Mouse (Mus musculus) right cerebral cortex, adult 18-20 months (tissue): ENCODE measurements around the gene Mrpl49.
"Not testable (repeated sequence)": the region's sequence is repeated elsewhere in the genome, so short reads cannot be mapped to it uniquely, and the experiment has no call there.

Experiments
- DNase-seq: peaks from one replicate; pipeline ENCODE4 v3.0.0; 2022; ENCODE audit warnings: mixed read lengths

The Mrpl49 gene

DNA sequence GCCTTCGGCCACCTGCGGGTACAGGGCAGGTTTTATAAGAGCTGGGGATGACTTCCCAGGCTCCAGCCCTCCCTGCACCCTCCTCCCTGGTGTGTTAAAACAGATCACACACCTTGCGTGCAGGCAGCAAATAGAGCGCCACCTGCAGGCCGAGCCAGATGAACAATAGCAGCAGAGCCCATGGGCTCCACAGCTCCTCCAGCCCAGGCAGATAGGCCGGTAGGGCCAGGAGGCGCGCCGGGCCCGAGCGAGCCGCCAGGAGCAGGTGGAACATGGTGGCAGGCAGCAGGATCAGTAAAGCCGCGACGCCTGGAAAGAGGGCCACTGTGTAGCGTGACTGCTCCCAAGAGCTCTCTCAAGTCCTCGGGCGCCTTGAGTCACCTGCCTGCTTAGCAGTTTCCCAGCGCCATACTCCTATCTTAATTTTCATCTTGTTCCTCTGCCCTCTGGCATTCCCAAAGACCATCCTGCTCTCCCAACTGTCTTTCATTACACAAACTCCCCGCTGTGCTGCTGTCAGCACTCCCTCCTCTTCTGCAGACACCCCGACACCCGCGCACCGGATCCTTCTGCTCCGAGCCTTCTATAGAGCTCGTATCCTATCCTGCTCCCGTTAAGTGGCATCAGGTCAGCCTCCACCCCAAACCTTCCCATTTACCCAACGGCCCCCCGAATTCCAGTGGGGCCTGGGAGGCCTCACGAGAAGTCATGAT is 9.6 kb upstream of the Mrpl49 start:
- peak; percentile 85 for DNase-seq

- DNase-seq: no peak
Measured at GRCm38 (mm10) chr19:6066571-6066970, 9.0 kb upstream of the Mrpl49 start.

GRCm38 (mm10) chr19:6063081-6063480 is 5.5 kb upstream of the Mrpl49 start:
- DNase-seq: no peak

GRCm38 (mm10) chr19:6062418-6062817 is 4.8 kb upstream of the Mrpl49 start:
- no peak for DNase-seq

DNA sequence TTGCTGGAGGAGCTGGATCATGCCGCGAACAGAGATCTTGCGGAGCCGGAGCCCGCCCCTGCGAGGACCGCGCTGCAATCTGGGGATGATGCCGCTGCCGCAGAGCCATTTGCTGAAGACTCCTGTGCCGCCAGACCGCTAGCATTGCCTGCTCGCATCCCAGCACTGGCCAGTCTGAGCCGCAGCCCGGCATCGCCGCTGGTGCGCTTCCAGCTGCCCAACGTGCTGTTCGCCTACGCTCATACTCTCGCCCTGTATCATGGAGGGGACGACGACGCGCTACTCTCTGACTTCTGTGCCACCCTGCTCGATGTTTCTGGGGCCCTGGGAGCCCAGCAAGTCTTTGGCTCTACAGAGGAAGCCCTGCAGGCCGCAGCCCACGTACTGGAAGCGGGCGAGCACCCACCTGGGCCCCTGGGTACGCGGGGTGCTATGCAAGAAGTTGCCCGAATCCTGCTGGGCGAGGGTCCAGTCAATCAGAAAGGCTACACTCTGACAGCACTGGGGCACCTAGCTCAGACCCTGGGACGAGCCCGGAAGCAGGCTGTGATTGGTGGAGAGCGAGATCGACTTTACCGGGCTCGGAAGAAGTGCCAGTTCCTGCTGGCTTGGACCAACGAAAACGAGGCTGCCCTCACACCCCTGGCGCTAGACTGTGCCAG is 4.2 kb upstream of the Mrpl49 start:
- peak; percentile 32 for DNase-seq

- DNase-seq: peak; percentile 96
Measured at GRCm38 (mm10) chr19:6061021-6061533, 3.5 kb upstream of the Mrpl49 start, which contains the start of gene Znhit2. Gene Znhit2, plus strand, starts transcription at chr19:6061192.

DNA sequence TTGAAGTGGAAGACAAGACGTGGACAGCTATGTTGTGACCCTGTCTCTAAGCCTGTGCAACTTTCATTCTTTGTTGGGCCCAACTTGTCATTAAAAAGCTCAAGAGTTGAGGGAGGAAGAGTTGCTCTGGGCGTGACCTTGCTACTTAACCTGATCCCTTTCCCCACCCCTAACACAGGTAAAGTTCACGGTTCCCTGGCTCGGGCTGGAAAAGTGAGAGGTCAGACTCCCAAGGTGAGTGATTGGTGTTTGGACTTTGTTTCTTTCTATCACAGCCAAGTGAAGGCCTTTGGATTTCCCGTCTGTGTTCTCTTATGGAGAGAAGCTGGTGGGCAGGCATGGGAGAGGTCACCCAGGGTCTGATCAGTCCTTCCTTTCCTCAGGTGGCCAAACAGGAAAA is 1.4 kb upstream of the Mrpl49 start:
- no peak for DNase-seq

DNA sequence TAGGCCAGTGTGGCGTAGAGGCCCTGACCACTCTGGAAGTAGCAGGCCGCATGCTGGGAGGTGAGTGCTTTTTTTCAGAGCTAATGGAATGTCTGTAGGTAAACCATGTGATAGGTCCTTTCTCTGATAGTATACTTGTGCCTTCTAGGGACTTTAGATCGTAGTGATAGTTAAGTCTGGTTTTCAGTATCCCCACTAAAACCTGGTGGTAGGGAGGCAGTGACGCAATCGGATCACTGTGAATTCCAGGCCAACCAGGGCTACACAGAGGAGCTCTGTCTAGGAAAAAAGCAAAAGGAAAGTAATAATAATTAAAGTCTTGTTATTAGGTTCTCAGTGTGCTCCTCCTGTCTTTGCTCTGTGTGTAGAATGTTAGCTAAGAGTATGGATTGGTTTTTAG is 928 bp upstream of the Mrpl49 start:
- DNase-seq: no peak

GRCm38 (mm10) chr19:6056696-6057095 is 889 bp downstream of the Mrpl49 start:
- no peak for DNase-seq

- no peak for DNase-seq
Measured at GRCm38 (mm10) chr19:6054296-6054695, 3.3 kb downstream of the Mrpl49 start.

DNA sequence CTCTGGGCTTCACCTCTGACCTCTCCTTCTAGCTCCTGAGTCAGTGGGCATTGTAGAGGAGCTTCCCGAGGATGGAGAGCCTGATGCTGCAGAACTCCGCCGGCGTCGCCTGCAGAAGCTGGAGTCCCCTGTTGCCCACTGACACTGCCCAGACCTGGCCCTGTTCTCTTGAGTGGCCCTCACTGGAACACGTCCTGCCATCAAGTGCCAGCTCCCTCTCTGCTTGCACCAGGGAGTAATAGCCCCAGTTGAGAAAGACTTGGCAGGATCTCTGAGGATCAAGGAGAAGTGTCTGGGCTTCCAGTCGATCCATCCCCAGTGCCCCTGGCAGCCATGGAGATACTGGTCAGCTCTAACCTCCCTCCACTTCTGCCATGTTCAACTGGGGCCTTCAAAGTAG is 5.1 kb downstream of the Mrpl49 start:
- DNase-seq: no peak

GRCm38 (mm10) chr19:6048681-6049410 is 8.7 kb downstream of the Mrpl49 start:
- no peak for DNase-seq

DNA sequence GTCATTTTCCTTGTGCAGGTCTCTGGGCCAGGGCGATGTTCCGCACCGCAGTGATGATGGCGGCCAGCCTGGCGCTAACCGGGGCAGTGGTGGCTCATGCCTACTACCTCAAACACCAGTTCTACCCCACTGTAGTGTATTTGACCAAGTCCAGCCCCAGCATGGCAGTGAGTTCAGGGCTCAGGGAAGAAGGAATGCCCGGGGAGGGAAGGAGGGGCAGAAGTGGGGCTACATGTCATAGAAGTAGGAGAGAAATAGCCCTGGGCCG is 9.8 kb downstream of the Mrpl49 start:
- no peak for DNase-seq

DNA sequence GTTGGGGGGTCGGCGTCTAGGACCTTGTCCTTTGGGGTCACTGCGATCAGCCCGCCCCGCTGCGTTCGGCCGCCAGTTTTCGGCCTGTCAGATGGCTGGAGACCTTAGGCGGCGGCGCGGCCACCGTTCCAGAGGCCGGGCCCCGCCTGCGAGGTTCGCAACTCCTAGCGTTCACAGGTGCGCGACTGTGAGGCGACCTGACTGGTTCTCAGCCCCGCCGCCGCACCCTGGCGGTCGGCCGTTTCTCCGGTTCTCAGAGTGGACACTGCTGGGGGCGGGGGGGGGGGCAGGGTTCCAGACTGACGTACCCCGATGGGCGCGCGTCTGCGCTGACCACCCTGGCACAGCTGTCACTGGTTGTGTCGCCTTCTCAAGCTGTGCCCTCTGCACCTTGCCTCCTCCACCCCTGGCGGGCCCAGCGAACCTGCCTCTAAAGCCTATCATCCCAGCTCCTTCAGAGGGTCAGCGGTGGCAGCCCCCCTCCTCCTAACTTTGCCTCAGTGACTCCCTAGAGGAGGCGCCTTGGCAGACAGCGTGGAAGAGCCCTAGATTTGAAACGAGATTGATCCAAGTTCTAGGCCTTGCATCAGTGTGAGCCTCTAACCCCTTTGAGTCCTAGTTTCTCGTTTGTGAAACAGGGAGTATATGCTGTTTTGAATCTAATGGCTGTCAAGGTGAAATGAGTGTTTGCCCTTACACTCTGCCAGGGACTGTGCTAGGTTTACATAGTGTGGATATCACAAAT is 10.3 kb downstream of the Mrpl49 start:
- DNase-seq: no peak

- peak; percentile 95 for DNase-seq
Measured at GRCm38 (mm10) chr19:6046294-6047153, 11.1 kb downstream of the Mrpl49 start, which contains the start of gene Syvn1. Gene Syvn1, plus strand, starts transcription at chr19:6046576.

DNA sequence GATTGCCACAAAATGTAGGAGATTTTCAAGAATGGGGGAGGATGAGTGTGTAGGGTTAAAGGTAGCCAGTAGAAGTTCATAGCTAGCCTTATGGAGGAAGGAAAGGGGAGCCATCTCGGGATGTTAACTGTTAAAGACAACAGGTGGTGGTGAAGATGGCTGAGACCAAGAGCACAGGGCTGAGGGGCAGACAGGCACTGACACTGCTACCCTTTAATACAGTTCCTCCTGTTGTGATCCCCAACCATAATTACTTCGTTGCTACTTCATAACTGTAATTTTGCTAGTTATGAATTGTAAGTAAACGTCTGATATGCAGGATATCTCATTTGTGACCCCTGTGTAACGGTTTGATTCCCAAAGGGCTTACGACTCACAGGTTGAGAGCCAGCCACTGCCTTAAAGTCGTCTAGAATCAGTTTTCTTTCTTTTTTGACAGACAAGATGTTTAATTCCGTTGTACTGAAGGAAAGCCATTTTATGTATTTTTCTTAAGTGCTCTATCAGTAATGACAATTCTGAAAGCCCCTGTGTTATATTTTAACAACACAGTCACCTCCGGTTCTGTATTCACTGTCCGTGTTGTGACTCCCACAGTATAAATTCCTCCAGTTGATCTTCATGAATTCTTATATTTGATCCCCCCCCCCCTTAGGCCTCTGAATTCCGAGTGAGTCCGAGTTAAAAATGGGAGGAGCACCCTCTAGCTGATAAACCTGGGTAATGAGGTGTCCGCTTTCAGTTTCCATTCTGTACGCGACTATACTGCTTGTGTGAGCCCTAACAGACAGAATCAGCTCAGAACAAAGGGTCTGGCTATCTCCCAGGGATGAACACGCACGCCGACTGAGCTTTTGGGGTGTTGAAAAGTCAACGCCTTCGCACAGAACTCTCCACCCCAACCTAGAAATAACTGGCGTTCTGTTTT is 12.0 kb downstream of the Mrpl49 start:
- DNase-seq: no peak

DNA sequence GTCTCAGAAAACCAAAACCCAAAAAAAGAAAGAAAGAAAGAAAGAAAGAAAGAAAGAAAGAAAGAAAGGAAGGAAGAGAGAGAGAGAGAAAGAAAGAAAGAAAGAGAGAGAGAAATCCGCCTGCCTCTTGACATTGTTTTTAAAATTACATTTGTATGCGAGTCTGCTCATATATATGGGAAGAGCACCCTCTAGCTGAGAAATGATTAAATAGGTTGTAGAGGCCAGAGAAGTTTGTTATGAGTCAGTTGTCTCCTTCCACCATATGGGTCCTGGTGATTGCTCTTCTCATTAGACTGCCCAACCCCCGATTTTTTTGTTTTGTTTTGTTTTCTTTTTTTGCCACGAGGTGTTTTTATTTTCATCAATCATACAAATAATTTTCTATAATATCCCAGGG is 13.5 kb downstream of the Mrpl49 start:
- not testable (repeated sequence) for DNase-seq

DNA sequence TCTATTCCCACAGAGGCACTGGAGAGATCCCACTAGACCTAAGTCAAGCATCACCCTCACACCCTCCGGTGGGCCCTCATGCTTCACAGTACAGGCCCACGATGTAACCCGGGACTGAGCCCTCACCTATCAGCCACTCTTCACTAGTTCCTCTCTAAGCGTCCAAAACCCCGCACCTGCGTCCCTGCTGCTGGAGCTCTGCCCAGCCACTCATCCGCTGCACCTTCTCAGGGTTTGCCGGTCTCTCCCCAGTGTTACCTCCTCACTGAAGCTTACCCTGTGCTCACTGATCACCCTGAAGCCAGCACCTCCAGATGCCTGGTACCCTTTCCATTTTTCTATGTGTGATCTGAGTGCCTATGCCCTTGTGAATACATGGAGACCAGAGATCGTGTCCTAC is 15.3 kb downstream of the Mrpl49 start:
- DNase-seq: no peak

DNA sequence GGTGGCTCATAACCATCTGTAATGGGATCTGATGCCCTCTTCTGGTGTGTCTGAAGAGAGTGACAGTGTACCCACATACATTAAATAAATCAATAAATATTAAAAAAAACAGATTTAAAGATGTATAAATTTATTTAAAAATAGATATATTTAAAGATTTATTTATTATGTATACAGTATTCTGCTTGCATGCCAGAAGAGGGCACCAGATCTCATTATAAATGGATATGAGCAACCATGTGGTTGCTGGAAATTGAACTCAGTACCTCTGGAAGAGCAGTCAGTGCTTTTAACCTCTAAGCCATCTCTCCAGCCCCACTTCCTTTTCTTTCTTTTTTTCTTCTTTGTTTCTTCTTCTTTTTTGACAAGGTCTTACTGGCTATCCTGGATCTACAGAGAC is 17.6 kb downstream of the Mrpl49 start:
- DNase-seq: no peak

DNA sequence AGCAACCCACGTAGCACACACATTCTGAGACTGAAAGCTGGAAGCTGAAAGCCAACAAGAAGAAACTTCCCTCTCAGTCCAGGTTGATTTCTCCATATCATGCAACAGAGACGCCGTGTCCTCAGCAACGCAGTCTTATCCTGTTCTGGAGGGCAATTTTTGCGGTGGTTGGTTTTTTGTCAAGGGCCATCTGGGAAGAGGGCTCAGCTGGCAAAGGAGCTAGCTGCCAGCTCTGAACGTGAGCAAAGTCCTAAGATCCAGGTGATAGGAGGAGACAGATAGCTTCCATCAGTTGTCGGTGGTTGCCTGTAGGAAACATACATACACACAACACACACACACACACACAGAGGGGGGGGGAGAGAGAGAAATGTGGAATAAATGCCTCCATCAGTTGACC is 19.3 kb downstream of the Mrpl49 start:
- no peak for DNase-seq

DNA sequence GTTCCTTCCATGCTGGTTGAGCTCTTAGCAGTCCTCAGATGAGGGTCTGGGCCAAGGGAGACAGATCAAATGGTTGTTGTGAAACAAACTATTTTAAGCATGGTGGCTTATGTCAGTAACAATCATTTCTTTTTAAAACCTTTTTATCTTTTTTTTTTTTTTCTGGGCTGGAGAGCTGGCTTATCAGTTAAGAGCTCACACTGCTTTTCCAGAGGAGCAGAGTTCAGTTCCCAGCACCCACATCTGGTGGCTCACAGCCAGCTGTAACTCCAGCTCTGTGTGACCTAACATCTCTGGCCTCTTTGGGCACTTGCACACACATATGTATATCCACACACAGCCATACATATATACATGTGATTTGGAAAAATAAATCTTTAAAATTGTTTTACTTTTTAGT is 19.9 kb downstream of the Mrpl49 start:
- DNase-seq: no peak
